Mouse (Mus musculus) brain, embryonic 14.5 days (tissue): ENCODE data around the gene Gm27027. TPM values are rescaled to one million over a fixed set of nuclear protein-coding genes. Genes with fewer than 3 reads are reported as not detected.

ENCODE experiments used
- DNase-seq: peaks from one replicate; pipeline ENCODE4 v3.0.0-alpha.2; 2011; ENCODE audit warnings: low read depth
- CTCF ChIP-seq: fragments of 200-500 bp; IDR thresholded peaks from 2 replicates; pipeline ENCODE4 v1.5.1; 2012; ENCODE audit warnings: inconsistent platforms, mild to moderate bottlenecking, moderate library complexity, borderline replicate concordance; ENCODE audit not compliant: insufficient read depth, insufficient read length; ENCODE audit errors: extremely low read depth
- POLR2A ChIP-seq: fragments of 200-500 bp; IDR thresholded peaks from 2 replicates; pipeline ENCODE4 v1.6.1; 2012; ENCODE audit warnings: mild to moderate bottlenecking, inconsistent platforms, borderline replicate concordance; ENCODE audit not compliant: poor library complexity, insufficient read depth, insufficient read length, severe bottlenecking; ENCODE audit errors: extremely low read depth
- polyA plus RNA-seq: library from polyadenylated mRNA; depleted of rRNA; stranded (reverse); fragments of >200 nt; gene quantifications from 2 replicates; pipeline ENCODE4 v1.2.3, GENCODE M21; 2012; rRNA removed

The Gm27027 gene
- polyA plus RNA-seq, 1 experiment, result not detected

DNA sequence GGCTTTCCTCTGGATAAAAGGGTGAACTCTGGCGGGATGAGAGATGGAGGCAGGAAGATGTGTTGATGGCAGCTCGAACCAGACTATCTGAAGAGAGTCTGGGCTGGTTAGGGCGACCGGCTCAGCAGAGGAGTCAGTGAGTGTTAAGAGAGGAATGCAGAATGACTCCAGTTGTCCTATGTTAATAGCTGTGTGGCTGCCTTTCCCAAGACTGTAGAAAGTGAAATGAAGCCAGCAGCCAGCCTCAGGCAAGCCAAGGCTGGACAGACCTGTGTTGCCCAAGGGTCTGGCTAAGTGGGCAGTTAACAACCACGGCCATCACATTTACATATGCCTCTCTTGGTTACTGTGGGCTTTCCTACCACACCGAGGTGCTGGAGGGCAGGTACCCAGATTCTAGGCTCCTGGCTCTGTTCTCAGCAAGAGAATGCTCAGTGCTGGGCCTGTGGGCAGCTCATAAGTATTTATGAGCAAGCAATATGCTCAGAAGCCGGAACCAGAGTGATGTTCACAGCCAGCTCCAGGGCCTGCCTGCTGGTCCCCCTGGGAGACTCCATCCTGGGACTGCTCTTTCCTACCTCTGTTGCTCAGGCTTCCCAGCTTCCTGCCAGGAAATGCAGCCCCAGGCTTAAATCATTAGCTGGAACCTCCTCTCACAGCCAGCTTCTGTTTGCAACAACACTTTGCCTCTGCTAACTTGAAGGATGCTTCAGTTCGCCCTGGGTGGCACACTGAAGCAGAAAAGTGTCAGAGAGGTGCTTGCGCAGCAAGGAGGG, 88.4 kb downstream of the Gm27027 start:
- TF ChIP-seq CTCF, result no peak
- no peak for TF ChIP-seq POLR2A
- peak; percentile 66 for DNase-seq

Other genes with a start within 250 kb of the Gm27027 start
- 36.3 and 49.9 TPM in 2 replicates for gene Ext2, start 173.8 kb downstream of the Gm27027 start, polyA plus RNA-seq
- gene Accs, start 146.4 kb downstream of the Gm27027 start, polyA plus RNA-seq, result 22.2 and 27.3 TPM in 2 replicates
- gene Accsl, start 127.2 kb downstream of the Gm27027 start, polyA plus RNA-seq, result 0.38 and 0.39 TPM in 2 replicates
- gene Gm13889, start 39.2 kb downstream of the Gm27027 start, polyA plus RNA-seq, result 26.7 and 58.7 TPM in 2 replicates
- 54.7 and 64.8 TPM in 2 replicates for gene Alkbh3, start 14.5 kb upstream of the Gm27027 start, polyA plus RNA-seq
- gene Hsd17b12, start 161.6 kb upstream of the Gm27027 start, polyA plus RNA-seq, result 72.2 and 76.9 TPM in 2 replicates